Mouse (Mus musculus) heart, adult 10 weeks (tissue): ENCODE results near the gene Txndc16. TPM values are rescaled to one million over a fixed set of nuclear protein-coding genes. Genes with fewer than 3 reads are reported as not detected.

Source experiments
- polyA plus RNA-seq: library from polyadenylated mRNA; stranded (reverse); fragments of 350-450 nt; fragmentation: Illumina TruSeq; extraction: RNeasy Lipid Tissue Mini Kit (QIAGEN cat#74804); gene quantifications from one replicate; pipeline ENCODE4 v1.2.3, GENCODE M21; 2014; ENCODE audit warnings: low read depth, low replicate concordance

The Txndc16 gene
- 14.3 TPM for polyA plus RNA-seq

GRCm38 (mm10) chr14:45220090-45220956 is at the start of gene Txndc16:
Txndc16 (minus strand) TSS chr14:45220328.

GRCm38 (mm10) chr14:45219281-45220089 is 643 bp downstream of the Txndc16 start, which contains the start of gene Gpr137c:
Gpr137c (plus strand) TSS chr14:45219717.

Other genes starting within 250 kb of the Txndc16 start
- 0.16 TPM for gene Ptger2, start 232.1 kb downstream of the Txndc16 start, polyA plus RNA-seq
- 4.5 TPM for gene Gpr137c, start 611 bp downstream of the Txndc16 start, polyA plus RNA-seq
- gene Ero1l, start 98.4 kb upstream of the Txndc16 start, polyA plus RNA-seq, result 13.5 TPM
- gene Psmc6, start 109.5 kb upstream of the Txndc16 start, polyA plus RNA-seq, result 130 TPM
- gene Styx, start 130.8 kb upstream of the Txndc16 start, polyA plus RNA-seq, result 18.2 TPM
- gene Gnpnat1, start 184.6 kb upstream of the Txndc16 start, polyA plus RNA-seq, result 11.6 TPM